Mouse (Mus musculus) cortical plate, adult 2 months (tissue): ENCODE measurements around the gene Eps15l1. TPM values are rescaled to one million over a fixed set of nuclear protein-coding genes. Genes with fewer than 3 reads are reported as not detected.

Experiments
- H3K27ac ChIP-seq: fragments of 200-500 bp; 2 replicates; pipeline ENCODE4 v1.5.1; 2012; ENCODE audit warnings: low read length, control low read depth, inconsistent platforms; ENCODE audit not compliant: insufficient read depth
- H3K4me1 ChIP-seq: fragments of 200-500 bp; 2 replicates; pipeline ENCODE4 v1.6.1; 2011; ENCODE audit warnings: low read length; ENCODE audit not compliant: control insufficient read depth, insufficient read depth
- H3K4me3 ChIP-seq: fragments of 200-500 bp; 2 replicates; pipeline ENCODE4 v1.5.1; 2011; ENCODE audit warnings: mild to moderate bottlenecking, low read length, control low read depth; ENCODE audit not compliant: insufficient read depth
- CTCF ChIP-seq: fragments of 200-500 bp; IDR thresholded peaks from 2 replicates; pipeline ENCODE4 v1.5.1; 2011; ENCODE audit warnings: mild to moderate bottlenecking, control low read depth, low read length; ENCODE audit not compliant: insufficient read depth; ENCODE audit errors: extremely low read depth
- POLR2A ChIP-seq: fragments of 200-500 bp; IDR thresholded peaks from 2 replicates; pipeline ENCODE4 v1.6.1; 2011; ENCODE audit warnings: mild to moderate bottlenecking, low read length, control low read depth; ENCODE audit not compliant: insufficient read depth; ENCODE audit errors: extremely low read depth
- polyA plus RNA-seq: library from polyadenylated mRNA; depleted of rRNA; stranded (reverse); fragments of >200 nt; gene quantifications from 2 replicates; pipeline ENCODE4 v1.2.3, GENCODE M21; 2012

The Eps15l1 gene
- polyA plus RNA-seq, 1 experiment, result 71.4 TPM

GRCm38 (mm10) chr8:72347553-72347952 lies 73.7 kb downstream of the Eps15l1 start:
- peaks cover 1% of the 10 kb centered on the region; the same call in 1 of the 2 replicates for H3K4me1 ChIP-seq
- no peak overlapping the region for H3K27ac ChIP-seq
- TF ChIP-seq CTCF (no peak), POLR2A (no peak)
- no peak overlapping the region for H3K4me3 ChIP-seq

- TF ChIP-seq CTCF (no peak), POLR2A (no peak)
- H3K4me3 ChIP-seq, result no peak overlapping the region
- no peaks in the 10 kb centered on the region; the same call in 1 of the 2 replicates for H3K4me1 ChIP-seq
- H3K27ac ChIP-seq, result no peak overlapping the region
Measured at GRCm38 (mm10) chr8:72343725-72344124, 77.5 kb downstream of the Eps15l1 start.

- Histone ChIP-seq H3K4me1 (no peaks in the 10 kb centered on the region; the same call in 1 of the 2 replicates), H3K27ac (no peak overlapping the region), H3K4me3 (no peak overlapping the region)
- TF ChIP-seq POLR2A (no peak), CTCF (no peak)
Measured at GRCm38 (mm10) chr8:72342556-72343300, 78.5 kb downstream of the Eps15l1 start.

GRCm38 (mm10) chr8:72337034-72337433 lies 84.2 kb downstream of the Eps15l1 start:
- no peak overlapping the region for H3K4me3 ChIP-seq
- no peaks in the 10 kb centered on the region for H3K4me1 ChIP-seq
- no peak overlapping the region for H3K27ac ChIP-seq
- TF ChIP-seq POLR2A, result no peak
- TF ChIP-seq CTCF, result no peak

GRCm38 (mm10) chr8:72336273-72336672 lies 85.0 kb downstream of the Eps15l1 start:
- Histone ChIP-seq H3K27ac (no peak overlapping the region), H3K4me3 (no peak overlapping the region), H3K4me1 (no peaks in the 10 kb centered on the region)
- no peak for TF ChIP-seq POLR2A
- TF ChIP-seq CTCF, result no peak

- TF ChIP-seq POLR2A, result no peak
- no peak for TF ChIP-seq CTCF
- H3K4me1 ChIP-seq, result no peaks in the 10 kb centered on the region
- no peak overlapping the region for H3K27ac ChIP-seq
- H3K4me3 ChIP-seq, result no peak overlapping the region
Measured at GRCm38 (mm10) chr8:72334144-72334641, 87.1 kb downstream of the Eps15l1 start.

GRCm38 (mm10) chr8:72333429-72334143 lies 87.7 kb downstream of the Eps15l1 start:
- TF ChIP-seq CTCF, result no peak
- TF ChIP-seq POLR2A, result no peak
- H3K4me1 ChIP-seq, result no peaks in the 10 kb centered on the region

GRCm38 (mm10) chr8:72331631-72332030 lies 89.6 kb downstream of the Eps15l1 start:
- Histone ChIP-seq H3K27ac (no peak overlapping the region), H3K4me1 (no peaks in the 10 kb centered on the region), H3K4me3 (no peak overlapping the region)
- TF ChIP-seq POLR2A (no peak), CTCF (no peak)

More at GRCm38 (mm10) chr8:72333429-72334143, 87.7 kb downstream of the Eps15l1 start:
- Histone ChIP-seq H3K27ac (0 out of 2 replicates have a peak overlapping the region, but pooled peaks have one; percentile 34), H3K4me3 (no peak overlapping the region)

- Histone ChIP-seq H3K27ac (no peak overlapping the region), H3K4me3 (no peak overlapping the region), H3K4me1 (no peaks in the 10 kb centered on the region)
- TF ChIP-seq CTCF, result no peak
Measured at GRCm38 (mm10) chr8:72330806-72331516, 90.3 kb downstream of the Eps15l1 start.
